ENCODE assay signal across 8 mouse cellular contexts in the genomic region with DNA sequence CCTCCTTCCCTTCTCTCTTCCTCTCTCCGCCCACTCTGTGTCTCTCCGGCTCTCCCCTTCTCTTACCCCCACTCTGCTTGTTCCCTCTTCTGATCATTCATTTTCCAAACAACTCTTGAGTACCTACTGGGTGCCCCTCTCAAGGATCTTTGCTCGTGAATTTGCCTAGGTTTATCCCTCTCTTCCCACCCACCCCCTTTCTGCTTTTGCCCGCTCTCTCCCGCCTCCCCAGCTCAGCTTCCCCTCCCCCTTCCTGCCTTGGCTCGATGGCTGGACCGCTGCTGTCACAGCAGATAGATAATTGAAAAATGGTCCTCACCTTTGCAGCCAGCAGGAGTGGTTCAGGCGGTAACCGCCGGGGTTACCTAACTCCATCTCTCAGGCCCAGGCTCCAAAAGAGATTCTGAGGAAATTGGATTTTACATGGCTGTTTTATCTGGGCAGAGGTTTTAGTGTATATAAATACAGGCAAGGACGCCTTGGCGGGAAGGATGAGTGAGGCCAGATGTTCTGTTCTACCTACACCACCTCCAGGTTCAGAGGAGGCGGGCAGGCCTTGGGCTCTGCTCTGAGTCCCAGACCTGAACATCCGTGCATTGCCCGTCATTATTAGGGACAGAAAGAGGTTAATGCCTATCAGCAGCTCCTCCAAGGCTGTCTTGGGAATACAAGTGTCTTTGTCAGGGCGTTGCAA.
A peak's percentile ranks its signal among the peaks of the same experiment; 100 is the strongest.
DNase-seq lines count a peak whose midpoint lies in the region; ATAC-seq and TF ChIP-seq lines count a peak whose summit lies in the region.

No protein-coding gene starts in this region.

- H3K9me3 ChIP-seq in hindbrain, postnatal 0 days (ENCODE audit: low read length), result no peaks in the 10 kb centered on the region
- H3K9me3 ChIP-seq in neural tube, embryonic 13.5 days, result no peaks in the 10 kb centered on the region

- H3K36me3 ChIP-seq in hindbrain, postnatal 0 days (ENCODE audit: insufficient read depth, low read length), result no peaks in the 10 kb centered on the region
- H3K36me3 ChIP-seq in neural tube, embryonic 13.5 days, result no peaks in the 10 kb centered on the region

- H3K4me3 ChIP-seq in hindbrain, postnatal 0 days (ENCODE audit: low read length), result peak overlapping the region; percentile 56
- peak overlapping the region; percentile 49 for H3K4me3 ChIP-seq in neural tube, embryonic 13.5 days

- intact Hi-C loops in left cerebral cortex, postnatal 14 days (cut with DNase I), result loop anchor here (5.0 kb wide), 4 partner anchors 60 to 245 kb away; no protein-coding TSS in a partner anchor

- peak overlapping the region; percentile 67 for H3K9ac ChIP-seq in hindbrain, postnatal 0 days (replicated peaks; ENCODE audit: low read length)
- H3K9ac ChIP-seq in neural tube, embryonic 13.5 days, result peak overlapping the region; percentile 84

- H3K27ac ChIP-seq in hindbrain, postnatal 0 days, result peak overlapping the region; percentile 94
- peak overlapping the region; percentile 100 for H3K27ac ChIP-seq in neural tube, embryonic 13.5 days (replicated peaks)

- 7% methylated on average over 16 of the region's 16 CpGs for WGBS in hindbrain, postnatal 0 days
- 3% methylated on average over 16 of the region's 16 CpGs for WGBS in neural tube, embryonic 13.5 days

- ATAC-seq in hindbrain, postnatal 0 days, result no peak; the same call in none of the 2 replicates
- ATAC-seq in neural tube, embryonic 13.5 days (ENCODE audit: low read depth), result peak; percentile 29

- no peak; the same call in 1 of the 2 replicates for TF ChIP-seq CTCF in hindbrain, postnatal 0 days (IDR thresholded peaks at IDR 0.05; ENCODE audit: low read depth)

- DNase-seq in adrenal gland, postnatal 25 days, result peak; percentile 16
- no peak for DNase-seq in adrenal gland, postnatal 4 days (ENCODE audit: low spot score in 2 of 2)
- peak; percentile 30 for DNase-seq in thymus, postnatal 0 days (ENCODE audit: low spot score)
- no peak for DNase-seq in thymus, postnatal 36 days
- peak; percentile 70 for DNase-seq in hindbrain, postnatal 0 days (ENCODE audit: low spot score)
- no peak for DNase-seq in left cerebral cortex, postnatal 14 days (ENCODE audit: low spot score in 2 of 2)
- DNase-seq in Muller cell, postnatal 12 days (ENCODE audit: inconsistent ontology term), result no peak

- peaks cover 4% of the 10 kb centered on the region for H3K4me1 ChIP-seq in hindbrain, postnatal 0 days (ENCODE audit: insufficient read depth, low read length)
- peaks cover 58% of the 10 kb centered on the region for H3K4me1 ChIP-seq in neural tube, embryonic 13.5 days (replicated peaks)

- no peaks in the 10 kb centered on the region for H3K27me3 ChIP-seq in hindbrain, postnatal 0 days (ENCODE audit: insufficient read depth, low read length)
- H3K27me3 ChIP-seq in neural tube, embryonic 13.5 days, result peaks cover 30% of the 10 kb centered on the region

- peak overlapping the region; percentile 99 for H3K4me2 ChIP-seq in hindbrain, postnatal 0 days (ENCODE audit: low read depth, low read length)
- peak overlapping the region; percentile 96 for H3K4me2 ChIP-seq in neural tube, embryonic 13.5 days

Comparison
In these comparisons a context has a peak if more than half of its experiments do, and no peak if none do; other contexts are left out.
1. DNase-seq: peak in adrenal gland, postnatal 25 days (single experiment), thymus, postnatal 0 days (single experiment) and hindbrain, postnatal 0 days (single experiment); none in adrenal gland, postnatal 4 days (0 of 2), thymus, postnatal 36 days (0 of 2), left cerebral cortex, postnatal 14 days (0 of 2) and Muller cell, postnatal 12 days (single experiment).